Mouse (Mus musculus): ENCODE measurements around the gene Ankrd35.
A peak's percentile ranks its signal among the peaks of the same experiment; 100 is the strongest.
"Not testable (repeated sequence)": the region's sequence is repeated elsewhere in the genome, so short reads cannot be mapped to it uniquely, and the experiment has no call there.

The Ankrd35 gene

GRCm38 (mm10) chr3:96673514-96673913 is 3.6 kb downstream of the Ankrd35 start:
- DNase-seq (ENCODE audit: low spot score in 2 of 2), result no peak

DNA sequence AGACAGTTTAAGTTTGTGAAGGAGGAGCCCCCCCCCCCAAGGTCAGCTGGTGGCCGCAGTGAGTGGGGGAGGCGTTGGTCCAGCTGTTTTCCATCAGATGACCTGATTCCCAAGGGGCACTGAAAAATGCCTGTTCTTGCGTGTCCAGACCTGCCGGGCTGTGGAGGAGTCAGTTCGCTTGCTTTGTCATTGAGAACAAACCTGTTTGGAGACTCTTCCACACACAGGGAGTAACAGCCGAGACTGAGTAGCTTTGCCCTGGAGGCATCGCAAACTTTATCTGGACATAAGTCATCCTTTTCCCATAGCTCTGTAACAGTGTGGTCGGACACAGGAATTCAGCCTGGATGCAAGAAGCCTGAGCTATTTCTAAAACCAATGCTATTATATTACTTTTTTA is 4.5 kb downstream of the Ankrd35 start:
- no peak for DNase-seq (ENCODE audit: low spot score in 2 of 2)

- no peak for DNase-seq (ENCODE audit: low spot score in 2 of 2)
Measured at GRCm38 (mm10) chr3:96675171-96675570, 5.2 kb downstream of the Ankrd35 start.

DNA sequence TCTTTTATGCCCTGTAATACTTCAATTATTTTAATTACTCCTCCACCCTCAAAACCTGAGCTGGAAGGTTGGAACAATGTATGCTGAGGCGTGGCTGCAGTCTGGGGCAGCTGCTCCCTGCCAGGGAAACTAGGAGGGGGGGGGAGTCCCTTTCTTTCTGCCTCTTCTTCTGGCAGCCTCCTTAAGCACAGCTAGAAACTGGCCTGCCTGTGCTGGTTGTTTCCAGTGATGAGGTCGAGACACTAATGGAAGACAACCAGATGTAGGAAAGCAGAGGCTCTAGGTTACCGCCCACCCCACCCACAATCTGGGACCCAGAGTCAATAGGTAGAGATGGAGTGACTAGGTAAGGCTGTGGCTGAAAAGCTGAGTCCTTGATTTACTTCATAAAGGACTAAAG is 5.8 kb downstream of the Ankrd35 start:
- no peak for DNase-seq (ENCODE audit: low spot score in 2 of 2)

DNA sequence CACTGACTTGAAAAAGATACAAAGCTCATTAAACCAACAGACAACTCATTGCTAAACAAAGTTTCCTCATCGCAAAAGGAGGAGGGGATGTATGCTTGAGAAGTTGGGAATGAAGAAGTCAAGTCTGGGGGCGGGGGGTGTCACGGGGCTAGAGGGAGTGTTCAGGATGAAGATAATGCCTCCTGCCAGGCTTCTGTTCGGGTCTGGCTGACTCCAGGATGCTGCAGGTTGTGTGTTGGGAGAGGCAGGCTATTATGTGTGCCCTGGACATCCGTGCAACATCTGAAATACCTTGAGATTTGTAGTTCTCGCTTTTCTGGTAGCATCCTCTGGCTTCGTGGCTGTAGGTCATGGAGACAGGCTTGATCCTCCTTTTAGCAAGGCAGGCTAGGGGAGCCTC is 8.5 kb downstream of the Ankrd35 start:
- DNase-seq (ENCODE audit: low spot score in 2 of 2), result no peak

- no peak for DNase-seq (ENCODE audit: low spot score in 2 of 2)
Measured at GRCm38 (mm10) chr3:96679159-96679674, 9.3 kb downstream of the Ankrd35 start.

GRCm38 (mm10) chr3:96680269-96680956 is 10.5 kb downstream of the Ankrd35 start:
- DNase-seq (ENCODE audit: low spot score in 2 of 2), result no peak

DNA sequence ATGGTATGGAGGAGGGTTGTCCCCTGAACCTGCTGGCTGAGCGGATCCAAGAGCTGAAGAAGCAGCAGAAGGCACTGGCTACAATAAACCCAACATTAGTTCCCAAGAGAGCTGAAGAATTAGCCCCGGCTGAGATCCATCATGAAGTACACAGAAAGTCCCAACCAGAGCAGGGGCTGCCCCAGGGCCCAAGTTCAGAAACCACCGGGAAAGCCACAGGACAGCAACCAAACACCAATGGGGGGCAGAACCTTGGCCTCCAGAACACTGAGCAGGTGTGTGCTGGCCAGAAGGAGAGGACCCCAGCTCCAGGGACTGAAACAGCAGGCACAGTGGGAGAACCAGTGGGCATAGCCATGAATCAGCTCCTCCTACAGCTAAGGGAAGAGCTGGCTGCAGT is 13.6 kb downstream of the Ankrd35 start:
- no peak for DNase-seq (ENCODE audit: low spot score in 2 of 2)

DNA sequence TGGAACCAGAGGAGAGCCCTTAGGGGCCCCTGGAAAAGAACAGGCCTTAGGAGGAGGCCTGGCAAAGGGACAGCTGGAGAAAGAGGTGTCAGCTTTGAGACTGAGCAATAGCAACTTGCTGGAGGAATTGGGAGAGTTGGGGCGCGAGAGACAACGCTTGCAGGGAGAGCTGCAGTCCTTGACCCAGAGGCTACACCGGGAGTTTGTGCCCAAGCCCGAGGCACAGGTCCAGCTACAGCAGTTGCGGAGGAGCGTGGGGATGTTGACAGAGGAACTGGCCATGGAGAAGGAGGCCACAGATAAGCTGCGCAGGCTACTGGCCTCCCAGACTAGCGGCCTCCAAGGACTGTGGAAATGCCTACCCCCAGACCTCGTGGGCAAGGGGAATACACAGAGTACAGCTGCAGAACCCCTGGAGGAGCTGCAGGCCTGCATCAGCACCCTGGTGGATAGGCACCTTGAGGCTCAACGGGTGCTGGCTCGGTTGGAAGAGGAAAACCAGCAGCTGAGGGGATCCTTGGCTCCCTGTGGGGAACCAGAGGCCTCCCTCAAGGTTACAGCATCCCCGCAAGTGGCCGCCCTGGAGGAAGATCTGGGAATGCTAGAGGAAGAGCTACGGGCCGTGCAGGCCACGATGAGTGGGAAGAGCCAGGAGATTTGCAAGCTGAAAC is 14.4 kb downstream of the Ankrd35 start:
- no peak for DNase-seq (ENCODE audit: low spot score in 2 of 2)

DNA sequence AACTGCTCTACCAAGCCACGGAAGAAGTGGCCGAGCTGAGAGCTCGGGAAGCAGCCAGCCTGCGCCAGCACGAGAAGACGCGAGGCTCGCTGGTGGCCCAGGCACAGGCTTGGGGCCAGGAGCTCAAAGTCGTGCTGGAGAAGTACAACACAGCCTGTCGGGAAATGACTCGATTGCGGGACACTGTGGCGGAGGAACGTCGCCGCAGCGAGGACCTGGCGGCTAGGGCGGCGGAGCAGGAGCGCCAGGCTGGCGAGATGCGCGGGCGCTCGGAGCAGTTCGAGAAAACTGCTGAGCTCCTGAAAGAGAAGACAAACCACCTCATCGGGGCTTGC is 14.9 kb downstream of the Ankrd35 start:
- no peak for DNase-seq (ENCODE audit: low spot score in 2 of 2)

DNA sequence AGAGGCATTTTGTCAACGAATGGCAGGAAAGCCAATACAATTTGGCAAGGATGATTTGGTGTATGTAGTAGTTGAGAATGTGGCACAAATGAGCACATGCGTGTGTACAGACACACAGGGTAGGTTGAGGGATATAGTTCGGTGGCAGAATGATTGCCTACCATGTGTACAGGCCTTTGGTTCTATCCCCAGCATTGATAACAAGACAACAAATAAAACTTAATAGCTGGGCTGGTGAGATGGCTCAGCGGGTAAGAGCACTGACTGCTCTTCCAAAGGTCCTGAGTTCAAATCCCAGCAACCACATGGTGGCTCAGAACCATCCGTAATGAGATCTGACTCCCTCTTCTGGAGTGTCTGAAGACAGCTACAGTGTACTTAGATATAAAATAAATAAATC is 16.1 kb downstream of the Ankrd35 start:
- not testable (repeated sequence) for DNase-seq (ENCODE audit: low spot score in 2 of 2)

GRCm38 (mm10) chr3:96688854-96689253 is 18.9 kb downstream of the Ankrd35 start:
- DNase-seq (ENCODE audit: low spot score in 2 of 2), result no peak

GRCm38 (mm10) chr3:96690298-96690697 is 20.4 kb downstream of the Ankrd35 start:
- no peak for DNase-seq (ENCODE audit: low spot score in 2 of 2)

DNA sequence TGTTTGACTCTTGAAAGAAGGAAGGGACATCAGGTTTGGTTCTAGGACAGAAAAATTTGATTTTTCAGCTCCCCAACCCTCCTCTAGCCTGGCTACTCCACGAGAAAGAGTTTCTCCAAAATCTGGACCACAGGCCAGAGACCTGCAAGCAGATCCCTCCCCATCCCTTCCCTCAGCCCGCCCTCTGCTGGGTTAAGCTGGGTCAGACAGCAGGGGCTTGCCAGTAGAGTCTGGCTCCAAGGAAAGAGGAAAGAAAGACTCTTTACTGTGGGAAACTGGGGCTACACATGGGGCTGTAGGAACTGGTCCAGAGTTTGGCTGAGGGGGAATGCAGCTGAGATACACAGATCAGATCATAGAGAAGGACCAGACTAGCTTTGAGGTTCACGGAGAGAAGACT is 22.6 kb downstream of the Ankrd35 start:
- DNase-seq (ENCODE audit: low spot score in 2 of 2), result no peak

DNA sequence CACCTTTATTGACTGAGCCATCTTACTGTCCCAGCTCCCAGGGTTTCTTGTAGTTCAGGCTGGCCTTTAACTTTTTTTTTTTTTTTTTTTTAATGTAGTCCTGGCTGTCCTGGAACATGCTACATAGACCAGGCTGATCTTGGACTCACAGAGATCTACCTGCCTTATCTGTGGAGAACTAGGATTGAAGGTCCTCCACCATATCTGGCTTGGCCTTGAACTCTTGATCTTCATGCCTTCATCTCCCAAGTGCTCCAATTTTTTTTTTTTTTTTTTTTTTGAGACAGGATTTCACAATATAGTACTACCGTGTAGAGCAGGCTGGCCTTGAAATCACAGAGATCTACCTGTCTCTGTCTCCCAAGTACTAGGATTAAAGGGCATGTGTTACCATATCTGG is 23.6 kb downstream of the Ankrd35 start:
- no peak for DNase-seq (ENCODE audit: low spot score in 2 of 2)

- DNase-seq (ENCODE audit: low spot score in 2 of 2), result peak; percentile 49 to 55
Measured at GRCm38 (mm10) chr3:96696198-96696765, 26.4 kb downstream of the Ankrd35 start, which contains the start of gene Pias3. Gene Pias3, plus strand, starts transcription at chr3:96696384.

DNA sequence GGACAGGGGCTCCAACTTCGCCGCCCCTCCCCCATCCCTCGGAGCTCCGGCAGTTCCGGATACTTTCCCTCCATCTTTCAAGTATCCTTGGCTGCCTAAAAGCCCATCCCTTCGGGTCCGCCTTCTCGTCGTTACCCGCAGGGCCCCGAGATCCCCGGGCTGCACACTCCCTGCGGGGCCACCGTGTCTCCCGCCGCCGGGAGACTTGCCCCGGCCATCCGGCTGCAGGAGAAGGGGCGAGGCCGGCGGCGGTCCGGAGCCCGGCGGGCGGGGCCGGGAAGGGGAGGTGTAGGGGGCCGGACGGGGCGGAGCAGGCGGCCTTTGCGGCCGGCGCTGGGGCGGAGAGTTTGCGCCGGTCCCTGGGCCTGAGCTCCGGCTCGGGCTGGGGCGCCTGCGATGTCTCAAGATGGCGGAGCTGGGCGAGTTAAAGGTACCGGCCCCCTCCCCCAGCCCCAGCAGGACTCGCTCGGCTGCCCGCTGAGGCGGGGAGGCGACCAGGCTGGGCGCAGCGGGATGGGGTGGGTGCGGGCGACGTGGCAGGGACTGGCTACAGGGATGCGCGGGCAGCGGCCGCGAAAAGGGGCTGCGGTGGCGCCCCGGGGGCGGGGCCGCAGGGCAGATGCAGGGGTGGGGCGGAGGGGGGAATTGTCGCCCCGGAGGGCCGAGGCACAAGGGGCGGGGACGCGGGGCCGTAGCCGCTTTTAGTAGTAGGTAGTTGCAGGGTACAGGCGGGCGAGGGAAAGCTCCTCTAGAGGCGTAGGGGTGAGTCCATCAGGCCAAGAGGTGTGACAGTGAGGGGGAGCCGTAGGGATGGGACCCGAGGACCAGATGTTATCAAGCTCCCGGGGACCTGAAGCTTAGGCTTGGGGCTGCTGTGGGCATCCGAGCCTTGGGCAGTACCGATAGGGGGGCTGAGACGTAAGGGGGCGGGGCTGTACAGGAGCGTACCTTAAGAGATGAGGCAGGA is 27.1 kb downstream of the Ankrd35 start:
- DNase-seq (ENCODE audit: low spot score in 2 of 2), result peak; percentile 77 to 82

DNA sequence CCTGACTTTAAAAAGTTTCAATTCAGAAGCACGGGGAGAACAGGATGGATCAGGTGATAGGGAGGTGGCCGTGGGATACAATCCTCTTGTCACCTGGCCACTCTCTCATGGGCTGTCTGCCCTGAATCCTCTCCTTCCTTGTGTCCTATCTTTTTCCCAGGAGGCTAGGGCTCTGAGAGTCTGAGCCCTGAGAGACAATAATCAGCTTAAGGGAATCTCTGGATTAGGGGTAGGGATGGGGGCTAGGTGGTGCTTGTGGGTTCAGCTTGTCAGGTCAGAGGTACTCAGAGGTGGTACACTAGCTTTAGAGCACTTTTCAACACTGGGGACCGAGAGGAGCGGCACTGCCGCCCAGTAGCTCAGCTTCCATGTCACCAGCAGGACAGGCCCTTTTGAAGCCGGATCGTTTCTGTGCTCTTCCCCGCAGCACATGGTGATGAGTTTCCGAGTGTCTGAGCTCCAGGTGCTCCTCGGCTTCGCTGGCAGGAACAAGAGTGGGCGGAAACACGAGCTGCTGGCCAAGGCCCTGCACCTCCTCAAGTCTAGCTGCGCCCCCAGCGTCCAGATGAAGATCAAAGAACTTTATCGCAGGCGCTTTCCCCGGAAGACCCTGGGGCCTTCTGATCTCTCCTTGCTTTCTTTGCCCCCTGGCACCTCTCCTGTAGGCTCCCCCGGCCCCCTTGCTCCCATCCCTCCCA is 29.2 kb downstream of the Ankrd35 start:
- no peak for DNase-seq (ENCODE audit: low spot score in 2 of 2)

DNA sequence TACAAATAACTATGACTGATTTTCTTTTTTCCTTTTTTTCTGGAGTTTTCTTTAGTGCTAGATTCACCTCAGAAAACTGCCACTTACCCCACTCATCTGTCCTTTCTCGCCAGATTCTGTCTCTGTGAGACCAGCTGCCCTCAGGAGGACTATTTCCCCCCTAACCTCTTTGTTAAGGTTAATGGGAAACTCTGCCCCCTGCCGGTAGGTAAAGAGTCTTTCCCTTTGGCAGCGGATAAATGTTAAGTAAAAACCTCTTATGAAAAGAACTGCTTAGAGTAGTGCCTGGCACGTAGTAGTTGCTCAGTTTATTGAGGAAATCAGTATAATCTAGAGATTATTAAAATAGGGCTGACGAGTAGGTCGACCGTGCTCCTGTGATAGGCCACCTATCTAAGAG is 30.4 kb downstream of the Ankrd35 start:
- DNase-seq (ENCODE audit: low spot score in 2 of 2), result peak in 1 of 2 experiments; percentile 24

- no peak for DNase-seq (ENCODE audit: low spot score in 2 of 2)
Measured at GRCm38 (mm10) chr3:96701003-96701402, 31.1 kb downstream of the Ankrd35 start.

DNA sequence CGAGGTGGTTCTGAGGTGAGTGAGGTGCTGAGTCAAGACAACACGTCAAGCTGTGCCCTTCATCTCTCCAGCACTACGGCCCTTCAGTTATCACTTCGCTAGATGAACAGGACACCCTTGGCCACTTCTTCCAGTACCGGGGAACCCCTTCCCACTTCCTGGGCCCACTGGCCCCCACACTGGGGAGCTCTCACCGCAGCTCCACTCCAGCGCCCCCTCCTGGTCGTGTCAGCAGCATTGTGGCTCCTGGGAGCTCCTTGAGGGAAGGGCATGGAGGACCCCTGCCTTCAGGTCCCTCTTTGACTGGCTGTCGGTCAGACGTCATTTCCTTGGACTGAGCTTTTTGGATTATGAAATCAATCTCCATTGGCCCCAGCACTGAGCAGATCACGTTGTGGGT is 34.8 kb downstream of the Ankrd35 start:
- peak in 1 of 2 experiments; percentile 38 for DNase-seq (ENCODE audit: low spot score in 2 of 2)
